Mouse (Mus musculus) heart, embryonic 15.5 days (tissue): ENCODE measurements around the gene Uqcrc1. TPM values are rescaled to one million over a fixed set of nuclear protein-coding genes. Genes with fewer than 3 reads are reported as not detected.

Source experiments
- ATAC-seq: fragments of 200-750 bp; cut with Nextera tagmentation; replicated peaks from 2 replicates; pipeline ENCODE4 v1.8.0; 2017; ENCODE audit warnings: low read depth, moderate TSS enrichment; ENCODE audit not compliant: insufficient number of reproducible peaks, insufficient read depth, low FRiP score
- H3K27ac ChIP-seq: fragments of 300-500 bp; sonication (generic); 2 replicates; pipeline ENCODE4 v1.5.1; 2015; ENCODE audit warnings: mild to moderate bottlenecking, inconsistent platforms
- H3K27me3 ChIP-seq: fragments of 300-500 bp; sonication (generic); 2 replicates; pipeline ENCODE4 v1.6.1; 2015; ENCODE audit warnings: inconsistent platforms
- H3K36me3 ChIP-seq: fragments of 300-500 bp; sonication (generic); 2 replicates; pipeline ENCODE4 v1.6.1; 2015; ENCODE audit warnings: mild to moderate bottlenecking, inconsistent platforms
- H3K4me1 ChIP-seq: fragments of 300-500 bp; sonication (generic); replicated peaks from 2 replicates; pipeline ENCODE4 v1.6.1; 2015; ENCODE audit warnings: inconsistent platforms
- H3K4me2 ChIP-seq: fragments of 300-500 bp; sonication (generic); 2 replicates; pipeline ENCODE4 v1.6.1; 2015; ENCODE audit warnings: inconsistent platforms, mild to moderate bottlenecking, moderate library complexity
- H3K4me3 ChIP-seq: fragments of 300-500 bp; sonication (generic); 2 replicates; pipeline ENCODE4 v1.5.1; 2015; ENCODE audit warnings: mild to moderate bottlenecking, inconsistent platforms
- H3K9ac ChIP-seq: fragments of 300-500 bp; sonication (generic); 2 replicates; pipeline ENCODE4 v1.6.1; 2015; ENCODE audit warnings: mild to moderate bottlenecking, inconsistent platforms
- H3K9me3 ChIP-seq: fragments of 300-500 bp; sonication (generic); replicated peaks from 2 replicates; pipeline ENCODE4 v1.6.1; 2016; ENCODE audit warnings: inconsistent platforms
- WGBS: fragments of 180-500 bp; shearing (Covaris S2); methylation state at CpG from one replicate; pipeline ENCODE4 v1.1.7; 2015; ENCODE audit warnings: mixed read lengths; 5-methylcytosine and 5-hydroxymethylcytosine counted together
- polyA plus RNA-seq: library from polyadenylated mRNA; unstranded; fragments of >200 nt; fragmentation: Nextera tagmentation; extraction: Ambion mirVana; gene quantifications from 2 replicates; pipeline ENCODE4 v1.2.1, GENCODE M21; 2015

The Uqcrc1 gene
- polyA plus RNA-seq, 1 experiment from 2014 or later = 885 TPM

DNA sequence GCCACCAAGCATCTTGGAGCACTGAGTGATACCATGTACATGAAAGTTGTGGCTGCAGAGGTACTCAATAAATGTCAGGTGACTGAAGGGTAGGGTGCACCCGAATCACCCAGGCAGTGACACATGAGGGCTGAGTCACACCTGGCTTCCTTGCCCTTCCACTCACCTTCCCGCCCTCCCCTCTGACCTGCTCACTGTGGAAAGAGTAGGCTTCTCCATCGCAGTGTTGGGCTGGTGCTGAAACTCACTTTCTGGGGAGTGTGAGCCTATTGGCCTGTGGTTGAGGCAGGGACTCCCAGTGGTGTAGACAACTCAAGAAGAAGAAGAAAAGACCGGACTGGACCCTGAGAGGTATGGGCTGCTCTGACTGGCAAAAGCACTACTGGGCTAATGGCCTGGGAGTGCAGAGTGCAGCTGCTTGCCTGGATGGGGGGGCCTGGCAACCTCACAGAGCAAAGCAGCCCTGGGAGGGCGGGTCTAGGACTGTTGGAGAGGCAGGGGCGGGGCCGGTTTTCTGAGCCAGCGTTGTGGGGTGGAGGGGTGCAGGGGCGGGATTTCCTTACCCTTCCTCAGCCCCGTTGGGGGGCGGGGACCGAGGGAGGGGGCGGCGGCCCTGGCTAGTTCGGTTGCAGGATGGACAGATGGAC is 51.4 kb downstream of the Uqcrc1 start:
- 17% methylated on average over 15 of the region's 15 CpGs for WGBS
- H3K4me1 ChIP-seq = peaks cover 40% of the 10 kb centered on the region
- H3K4me3 ChIP-seq = peak overlapping the region; percentile 32
- H3K9me3 ChIP-seq = no peaks in the 10 kb centered on the region
- H3K27me3 ChIP-seq = no peaks in the 10 kb centered on the region
- H3K9ac ChIP-seq = no peak overlapping the region
- no peaks in the 10 kb centered on the region for H3K36me3 ChIP-seq
- peak overlapping the region; percentile 54 for H3K4me2 ChIP-seq
- no peak overlapping the region for H3K27ac ChIP-seq
- 0 out of 2 replicates have a peak, but pooled peaks have one; percentile 1 for ATAC-seq

DNA sequence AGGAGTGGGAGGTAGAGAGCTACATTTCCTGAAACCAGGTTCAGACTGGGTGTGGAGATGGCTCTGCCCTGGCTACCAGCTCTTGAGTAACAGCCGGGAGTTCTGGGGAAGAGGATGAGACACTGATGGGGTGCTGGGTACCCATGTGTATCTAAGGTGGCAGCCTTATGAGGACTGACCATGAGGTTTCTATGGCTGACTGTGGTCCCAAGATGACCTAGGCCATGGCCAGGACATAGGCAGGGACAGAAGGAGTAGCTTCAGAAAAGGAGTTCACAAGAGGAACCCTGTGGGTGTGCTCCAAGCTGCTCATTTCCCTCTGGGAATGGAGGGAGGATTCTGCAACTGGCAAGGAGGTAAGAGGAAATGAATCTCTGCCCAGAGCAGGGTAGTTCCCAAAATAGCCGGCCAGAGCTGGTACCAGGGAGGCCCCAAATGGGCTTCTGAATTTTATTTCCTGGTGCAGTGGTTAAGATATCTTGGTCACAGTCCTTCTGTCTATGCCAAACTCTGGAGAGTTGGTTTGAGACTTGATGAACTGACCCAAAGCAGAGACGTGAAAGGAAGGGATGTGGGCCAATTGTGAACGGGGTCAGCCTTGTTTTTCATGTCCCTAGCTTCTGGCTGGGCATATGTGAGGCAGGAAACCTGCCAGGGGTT is 53.5 kb downstream of the Uqcrc1 start:
- no peak for ATAC-seq
- H3K9ac ChIP-seq = no peak overlapping the region
- H3K4me2 ChIP-seq = no peak overlapping the region
- H3K9me3 ChIP-seq = no peaks in the 10 kb centered on the region
- H3K4me1 ChIP-seq = peaks cover 45% of the 10 kb centered on the region
- peak overlapping the region; percentile 82 for H3K27ac ChIP-seq
- H3K36me3 ChIP-seq = no peaks in the 10 kb centered on the region
- H3K27me3 ChIP-seq = no peaks in the 10 kb centered on the region
- 53% methylated on average over 4 of the region's 4 CpGs for WGBS
- H3K4me3 ChIP-seq = no peak overlapping the region

DNA sequence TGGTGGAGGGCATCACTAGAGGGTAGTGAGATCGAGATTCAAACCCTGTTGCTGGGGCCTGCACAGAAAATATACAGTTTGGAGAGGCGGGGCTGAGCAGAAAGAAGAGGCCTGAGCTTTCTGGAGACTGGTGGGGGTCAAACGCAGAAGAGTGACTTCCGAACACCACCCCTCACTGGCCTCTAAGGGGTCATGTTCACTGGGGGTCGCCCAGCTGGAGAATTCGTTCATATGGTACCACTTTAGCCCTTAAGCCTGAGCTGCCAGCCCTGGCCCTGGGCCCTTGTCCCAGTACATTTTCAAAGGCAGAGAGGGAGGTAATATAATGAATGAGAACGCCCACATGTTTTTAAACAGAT is 54.0 kb downstream of the Uqcrc1 start:
- no peak overlapping the region; the same call in 1 of the 2 replicates for H3K4me2 ChIP-seq
- H3K9ac ChIP-seq = no peak overlapping the region
- no peaks in the 10 kb centered on the region for H3K27me3 ChIP-seq
- H3K9me3 ChIP-seq = no peaks in the 10 kb centered on the region
- no peaks in the 10 kb centered on the region for H3K36me3 ChIP-seq
- peaks cover 45% of the 10 kb centered on the region for H3K4me1 ChIP-seq
- H3K27ac ChIP-seq = peak overlapping the region; percentile 82
- WGBS = 82% methylated on average over 7 of the region's 7 CpGs
- H3K4me3 ChIP-seq = no peak overlapping the region
- no peak for ATAC-seq

DNA sequence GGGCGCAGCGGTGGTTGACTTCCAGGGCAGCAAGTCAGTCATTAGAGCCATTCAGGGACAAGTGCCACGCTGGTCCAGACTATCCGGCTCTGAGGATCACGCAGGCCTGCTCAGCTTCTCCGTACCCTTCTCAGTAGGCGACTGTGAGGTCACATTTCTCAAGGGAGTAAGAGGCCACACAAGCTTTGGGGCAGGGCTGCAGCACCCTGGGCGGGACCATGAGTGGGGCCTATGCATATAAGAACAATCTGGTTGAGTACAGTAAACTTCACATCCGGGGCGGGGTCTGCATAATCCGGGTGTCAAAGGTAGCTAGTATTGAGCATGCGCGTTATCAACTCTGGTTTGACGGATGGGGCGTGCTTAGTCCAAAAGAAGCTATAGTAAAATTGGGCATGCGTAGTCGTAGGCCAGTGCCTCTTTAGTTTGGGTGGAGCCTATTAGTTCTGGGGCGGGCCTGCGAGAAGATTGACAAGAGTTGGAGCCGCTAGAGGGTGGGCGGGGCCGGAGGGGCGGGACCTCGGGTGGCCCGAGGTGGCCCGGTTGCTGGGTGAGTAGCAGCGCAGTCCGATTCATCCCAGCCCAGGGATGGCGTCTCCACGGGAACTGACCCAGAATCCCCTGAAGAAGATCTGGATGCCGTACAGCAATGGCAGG is 55.1 kb downstream of the Uqcrc1 start, which contains the start of gene Pfkfb4:
Gene Pfkfb4 (plus strand): TSS at position 351 of the 657 bp plus-strand sequence.
- peak within 1 kb of the TSS; percentile 55 for H3K4me3 ChIP-seq
- H3K27ac ChIP-seq = peak within 1 kb of the TSS; percentile 82
- no peaks in the 10 kb centered on the region for H3K36me3 ChIP-seq
- WGBS = 2% methylated on average over 31 of the region's 31 CpGs
- no peaks in the 10 kb centered on the region for H3K27me3 ChIP-seq
- peak within 1 kb of the TSS; percentile 77 for H3K4me2 ChIP-seq
- H3K9me3 ChIP-seq = no peaks in the 10 kb centered on the region
- peak; percentile 95 for ATAC-seq
- peaks cover 45% of the 10 kb centered on the region for H3K4me1 ChIP-seq
- H3K9ac ChIP-seq = peak within 1 kb of the TSS; percentile 42

DNA sequence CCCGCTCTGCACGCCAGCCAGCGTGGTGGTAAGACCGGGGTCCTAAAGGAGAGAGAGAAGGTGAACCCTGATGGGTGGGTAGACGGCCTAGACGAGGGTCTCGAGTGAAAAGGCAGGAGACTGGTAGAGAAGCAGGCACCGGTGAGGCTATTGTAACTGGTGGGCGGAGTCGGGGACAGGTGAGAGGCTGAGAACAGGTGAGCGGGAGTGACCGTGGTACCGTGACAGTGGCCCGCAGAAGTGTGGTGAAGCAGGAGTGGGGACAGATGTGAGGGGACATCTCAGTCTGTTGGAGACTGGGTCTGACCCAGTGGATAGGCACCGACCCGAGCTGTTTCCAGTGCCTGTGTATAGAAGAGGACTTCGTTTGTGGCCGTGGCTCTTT is 55.6 kb downstream of the Uqcrc1 start:
- 14% methylated on average over 18 of the region's 18 CpGs for WGBS
- Histone ChIP-seq H3K27me3 (no peaks in the 10 kb centered on the region), H3K9me3 (no peaks in the 10 kb centered on the region), H3K36me3 (no peaks in the 10 kb centered on the region), H3K9ac (peak overlapping the region; percentile 42), H3K4me2 (peak overlapping the region; percentile 77), H3K27ac (no peak overlapping the region), H3K4me1 (peaks cover 45% of the 10 kb centered on the region), H3K4me3 (peak overlapping the region; percentile 55)
- ATAC-seq = no peak; the same call in 1 of the 2 replicates

DNA sequence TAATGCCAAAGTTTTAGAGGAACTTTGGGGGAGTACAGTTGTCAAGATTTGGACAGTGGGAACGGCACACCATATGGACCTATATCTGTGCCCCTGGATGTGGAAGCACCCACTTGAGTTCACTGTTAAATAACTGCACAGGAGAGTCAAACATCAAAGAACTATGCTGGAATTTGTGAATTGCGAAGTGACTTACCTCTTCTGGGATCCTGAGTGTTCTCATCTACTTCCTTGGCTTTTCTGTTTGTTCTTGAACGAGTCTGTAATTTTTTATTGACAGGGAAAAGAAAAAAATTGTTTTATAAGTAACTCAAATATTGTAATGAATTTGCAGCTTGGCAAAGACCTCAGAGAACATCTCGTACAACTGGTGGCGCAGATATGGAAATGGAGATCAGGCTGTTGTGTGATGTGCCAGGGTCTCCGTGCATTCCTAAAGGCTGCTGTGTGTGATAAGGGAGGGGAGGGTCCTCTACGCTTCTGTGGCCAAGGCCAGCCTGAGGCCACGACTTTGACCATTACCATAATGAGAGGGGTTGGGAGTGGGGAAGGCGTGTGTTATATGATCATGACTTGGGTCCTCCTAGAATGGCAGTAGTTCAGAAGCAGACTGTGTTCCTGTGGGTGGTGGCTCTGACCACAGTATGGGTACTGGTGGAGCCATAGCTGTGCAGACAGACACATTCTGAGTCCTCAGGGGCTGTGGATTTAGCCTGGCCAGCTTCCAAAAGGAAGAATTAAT is 56.4 kb downstream of the Uqcrc1 start:
- Histone ChIP-seq H3K27ac (no peak overlapping the region), H3K4me3 (peak overlapping the region; percentile 55; the same call in 1 of the 2 replicates), H3K4me1 (peaks cover 44% of the 10 kb centered on the region)

DNA sequence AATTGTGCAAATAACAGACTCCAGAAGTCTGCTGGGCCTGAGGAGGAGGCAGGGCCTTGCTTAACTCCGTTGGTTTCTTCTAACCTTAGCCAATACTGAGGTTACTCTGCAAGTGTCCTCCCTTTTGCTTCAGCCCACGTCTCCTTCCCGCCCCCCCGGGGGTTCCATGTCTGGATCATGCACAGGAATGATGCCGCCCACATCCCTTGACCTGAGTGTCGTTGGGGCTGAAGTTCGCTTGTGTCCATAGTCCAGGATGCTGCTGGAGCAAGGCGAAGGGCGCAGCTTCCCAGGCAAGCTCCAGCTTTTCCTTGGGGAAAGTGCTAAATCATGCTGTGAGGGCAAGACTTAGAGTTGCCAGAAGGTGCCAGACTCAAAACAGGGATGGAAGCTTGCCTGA is 60.0 kb downstream of the Uqcrc1 start:
- no peaks in the 10 kb centered on the region for H3K36me3 ChIP-seq
- no peaks in the 10 kb centered on the region for H3K27me3 ChIP-seq
- ATAC-seq = no peak
- no peaks in the 10 kb centered on the region for H3K9me3 ChIP-seq
- no peak overlapping the region for H3K9ac ChIP-seq
- H3K27ac ChIP-seq = no peak overlapping the region
- H3K4me1 ChIP-seq = peaks cover 9% of the 10 kb centered on the region; the same call in 1 of the 2 replicates
- H3K4me3 ChIP-seq = no peak overlapping the region
- 65% methylated on average over 9 of the region's 9 CpGs for WGBS
- no peak overlapping the region for H3K4me2 ChIP-seq

More for the DNA sequence above, 56.4 kb downstream of the Uqcrc1 start:
- H3K4me2 ChIP-seq = peak overlapping the region; percentile 77; the same call in 1 of the 2 replicates
- H3K36me3 ChIP-seq = no peaks in the 10 kb centered on the region
- no peak overlapping the region for H3K9ac ChIP-seq
- no peaks in the 10 kb centered on the region for H3K9me3 ChIP-seq
- no peaks in the 10 kb centered on the region for H3K27me3 ChIP-seq
- no peak for ATAC-seq
- 60% methylated on average over 9 of the region's 9 CpGs for WGBS

DNA sequence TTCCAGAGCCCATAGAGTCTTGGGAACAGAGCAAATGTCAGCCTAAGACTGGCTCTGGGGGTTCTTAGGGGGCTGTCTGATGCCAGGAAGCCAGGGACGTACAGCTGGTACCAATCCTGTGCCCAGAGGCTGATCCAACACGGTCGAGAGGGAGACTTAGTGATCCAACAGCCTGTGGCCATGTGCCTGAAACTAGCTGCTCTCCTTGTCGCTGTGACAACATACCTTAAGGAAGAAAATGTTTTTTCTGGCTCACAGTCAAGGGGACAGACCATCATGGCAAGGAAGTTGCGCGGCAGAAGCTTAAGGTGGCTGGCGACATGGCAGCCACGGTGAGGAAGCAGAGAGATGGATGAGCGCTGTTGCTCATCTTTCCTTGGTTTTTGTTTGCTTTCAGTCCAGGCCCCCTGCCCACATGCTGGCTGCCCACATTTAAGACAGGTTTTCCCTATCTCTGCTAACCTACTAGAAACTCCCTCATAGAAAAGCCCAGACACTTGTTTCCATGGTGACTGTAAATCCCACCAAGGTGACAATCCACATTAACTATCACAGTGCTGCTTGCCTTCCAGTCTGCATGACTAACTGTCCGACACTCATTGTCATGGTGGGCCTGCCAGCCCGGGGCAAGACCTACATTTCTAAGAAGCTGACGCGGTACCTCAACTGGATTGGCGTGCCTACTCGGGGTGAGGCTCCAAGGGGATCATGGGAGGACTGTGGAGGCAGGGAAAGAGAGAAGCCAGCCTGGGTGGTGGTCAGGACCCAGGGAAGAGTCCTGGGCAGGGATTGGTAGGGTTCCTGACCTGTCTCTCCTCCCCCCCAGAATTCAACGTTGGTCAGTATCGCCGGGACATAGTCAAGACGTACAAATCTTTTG is 62.1 kb downstream of the Uqcrc1 start:
- WGBS = 72% methylated on average over 19 of the region's 19 CpGs
- Histone ChIP-seq H3K4me1 (no peaks in the 10 kb centered on the region), H3K27ac (no peak overlapping the region), H3K4me2 (no peak overlapping the region), H3K9ac (no peak overlapping the region), H3K9me3 (no peaks in the 10 kb centered on the region), H3K27me3 (no peaks in the 10 kb centered on the region), H3K36me3 (no peaks in the 10 kb centered on the region), H3K4me3 (no peak overlapping the region)
- no peak for ATAC-seq

DNA sequence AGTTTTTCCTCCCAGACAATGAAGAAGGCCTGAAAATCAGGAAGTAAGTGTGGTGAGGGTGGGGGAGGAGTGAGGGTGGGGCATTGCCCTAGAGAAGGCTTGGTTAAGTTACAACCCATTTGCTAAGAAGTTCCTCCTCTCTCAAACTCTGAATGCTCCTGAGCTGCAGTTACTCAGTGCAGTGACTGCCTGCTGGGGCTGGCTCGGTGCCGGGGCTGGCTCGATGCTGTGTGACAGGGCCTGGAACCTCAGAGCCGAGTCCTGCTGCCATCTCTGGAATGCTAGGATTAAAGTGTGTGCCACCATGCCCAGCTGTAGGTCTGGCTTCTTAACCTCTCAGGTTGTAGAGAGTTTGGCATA is 62.7 kb downstream of the Uqcrc1 start:
- Histone ChIP-seq H3K4me1 (no peaks in the 10 kb centered on the region), H3K4me3 (no peak overlapping the region), H3K9ac (no peak overlapping the region), H3K36me3 (no peaks in the 10 kb centered on the region), H3K9me3 (no peaks in the 10 kb centered on the region), H3K27ac (no peak overlapping the region), H3K27me3 (no peaks in the 10 kb centered on the region), H3K4me2 (no peak overlapping the region)
- no peak for ATAC-seq
- 64% methylated on average over 4 of the region's 4 CpGs for WGBS
